Mouse (Mus musculus) E14TG2a.4 (cell line): Measurements from ENCODE around the gene Nudt11.

ENCODE experiments used
- CTCF ChIP-seq: conservative IDR thresholded peaks from 2 replicates; pipeline ENCODE4 v1.5.1; 2014; ENCODE audit warnings: low read length
- POU5F1 ChIP-seq: IDR thresholded peaks from 2 replicates; pipeline ENCODE4 v1.6.1; 2014; ENCODE audit warnings: low read length, borderline replicate concordance

- TF ChIP-seq CTCF (no peak), POU5F1 (no peak)
These were observed 35.9 kb downstream of the Nudt11 start, which contains the start of gene AU022751 for GRCm38 (mm10) chrX:6082954-6083680.
